ENCODE assay signal across 8 mouse cellular contexts in genomic region chr5:101365364-101365763, GRCm38 (mm10).
DNase-seq lines count a peak whose midpoint lies in the region; ATAC-seq and TF ChIP-seq lines count a peak whose summit lies in the region.

No protein-coding gene starts in this region.

- H3K4me1 ChIP-seq in ES-E14 (ENCODE audit: control insufficient read depth in 2 of 2, insufficient read depth in 2 of 2, low read length in 2 of 2, poor library complexity in 1 of 2), result no peaks in the 10 kb centered on the region; a peak in 1 of 4 replicates
- no peaks in the 10 kb centered on the region for H3K4me1 ChIP-seq in embryonic facial prominence, embryonic 13.5 days
- no peaks in the 10 kb centered on the region for H3K4me1 ChIP-seq in hindbrain, embryonic 14.5 days (replicated peaks; ENCODE audit: control insufficient read depth, insufficient read depth, low read length)
- H3K4me1 ChIP-seq in midbrain, embryonic 11.5 days (ENCODE audit: control insufficient read depth, insufficient read depth, low read length), result no peaks in the 10 kb centered on the region

- WGBS in embryonic facial prominence, embryonic 13.5 days, result 10% methylated on average over 11 of the region's 11 CpGs
- WGBS in hindbrain, embryonic 14.5 days, result 11% methylated on average over 11 of the region's 11 CpGs
- WGBS in midbrain, embryonic 11.5 days, result 10% methylated on average over 11 of the region's 11 CpGs

- peak overlapping the region; percentile 35 for H3K4me2 ChIP-seq in embryonic facial prominence, embryonic 13.5 days
- no peak overlapping the region for H3K4me2 ChIP-seq in hindbrain, embryonic 14.5 days (replicated peaks)
- no peak overlapping the region for H3K4me2 ChIP-seq in midbrain, embryonic 11.5 days

- DNase-seq in ES-E14 (ENCODE audit: low read depth, low spot score), result peak; percentile 35
- peak; percentile 32 to 38 for DNase-seq in adrenal gland, postnatal 36 days
- peak; percentile 79 for DNase-seq in hindbrain, embryonic 14.5 days (ENCODE audit: low spot score)
- DNase-seq in layer of hippocampus, postnatal 36 days, result peak; percentile 48 to 53
- DNase-seq in midbrain, embryonic 11.5 days (ENCODE audit: low spot score, missing footprints), result peak; percentile 94
- DNase-seq in telencephalon, adult 2 months (ENCODE audit: low read depth, low spot score), result peak; percentile 6
- no peak for DNase-seq in thymus, postnatal 25 days

- H3K4me3 ChIP-seq in ES-E14 (ENCODE audit: insufficient read depth in 1 of 2, low read depth in 1 of 2, low read length in 2 of 2, poor library complexity in 1 of 2, severe bottlenecking in 1 of 2), result no peak overlapping the region
- H3K4me3 ChIP-seq in embryonic facial prominence, embryonic 13.5 days, result no peak overlapping the region
- no peak overlapping the region for H3K4me3 ChIP-seq in hindbrain, embryonic 14.5 days (replicated peaks; ENCODE audit: low read length)
- H3K4me3 ChIP-seq in midbrain, embryonic 11.5 days (ENCODE audit: low read depth, low read length), result no peak overlapping the region

- H3K9me3 ChIP-seq in ES-E14 (ENCODE audit: control insufficient read depth, insufficient read depth, low read depth, low read length), result no peaks in the 10 kb centered on the region
- H3K9me3 ChIP-seq in embryonic facial prominence, embryonic 13.5 days, result no peaks in the 10 kb centered on the region
- no peaks in the 10 kb centered on the region for H3K9me3 ChIP-seq in hindbrain, embryonic 14.5 days (ENCODE audit: control insufficient read depth, low read length)
- H3K9me3 ChIP-seq in midbrain, embryonic 11.5 days (ENCODE audit: control insufficient read depth, low read length), result no peaks in the 10 kb centered on the region

- H3K9ac ChIP-seq in ES-E14 (ENCODE audit: insufficient read depth, low read depth, low read length, poor library complexity, severe bottlenecking), result no peak overlapping the region
- no peak overlapping the region for H3K9ac ChIP-seq in embryonic facial prominence, embryonic 13.5 days
- no peak overlapping the region for H3K9ac ChIP-seq in hindbrain, embryonic 14.5 days
- H3K9ac ChIP-seq in midbrain, embryonic 11.5 days (ENCODE audit: low read length), result no peak overlapping the region

- in situ Hi-C loops in ES-E14 (cut with MboI; ENCODE audit: low sequenced_read_pairs in 2 of 2, unreplicated experiment in 2 of 2), result no loop called here

- H3K36me3 ChIP-seq in ES-E14 (ENCODE audit: control insufficient read depth, insufficient read depth, low read length, poor library complexity, severe bottlenecking), result no peaks in the 10 kb centered on the region
- H3K36me3 ChIP-seq in embryonic facial prominence, embryonic 13.5 days, result no peaks in the 10 kb centered on the region
- H3K36me3 ChIP-seq in hindbrain, embryonic 14.5 days (replicated peaks; ENCODE audit: control insufficient read depth, insufficient read depth), result no peaks in the 10 kb centered on the region
- no peaks in the 10 kb centered on the region for H3K36me3 ChIP-seq in midbrain, embryonic 11.5 days (ENCODE audit: control insufficient read depth, insufficient read depth, low read length)

- H3K27ac ChIP-seq in ES-E14 (ENCODE audit: insufficient read depth, low read depth, low read length, poor library complexity, severe bottlenecking), result no peak overlapping the region
- no peak overlapping the region for H3K27ac ChIP-seq in embryonic facial prominence, embryonic 13.5 days
- no peak overlapping the region for H3K27ac ChIP-seq in hindbrain, embryonic 14.5 days
- no peak overlapping the region for H3K27ac ChIP-seq in midbrain, embryonic 11.5 days (ENCODE audit: low read depth, low read length)

- H3K27me3 ChIP-seq in embryonic facial prominence, embryonic 13.5 days, result peaks cover 24% of the 10 kb centered on the region
- peaks cover 76% of the 10 kb centered on the region for H3K27me3 ChIP-seq in hindbrain, embryonic 14.5 days (ENCODE audit: control insufficient read depth, insufficient read depth, low read length)
- peaks cover 19% of the 10 kb centered on the region for H3K27me3 ChIP-seq in midbrain, embryonic 11.5 days (ENCODE audit: control insufficient read depth, insufficient read depth, low read length)

- no peak for ATAC-seq in embryonic facial prominence, embryonic 13.5 days (ENCODE audit: insufficient number of reproducible peaks, insufficient read depth, low FRiP score, low TSS enrichment, low read depth)
- ATAC-seq in hindbrain, embryonic 14.5 days (ENCODE audit: low FRiP score), result peak; percentile 66; the same call in 1 of the 2 replicates
- peak; percentile 75 for ATAC-seq in midbrain, embryonic 11.5 days (ENCODE audit: low FRiP score)

TF ChIP-seq in ES-E14, 5 proteins besides CTCF, POLR2A, EP300 and RAD21:
- TF ChIP-seq CHD2 (IDR thresholded peaks at IDR 0.05; ENCODE audit: low read depth, low read length) (no peak), ZC3H11A (IDR thresholded peaks at IDR 0.05; ENCODE audit: borderline replicate concordance, low read depth, low read length) (peak; percentile 68; the same call in 1 of the 2 replicates), MAFK (IDR thresholded peaks at IDR 0.05; ENCODE audit: insufficient read depth, low read depth, low read length) (no peak), ZNF384 (IDR thresholded peaks at IDR 0.05; ENCODE audit: low read depth, low read length) (no peak), HCFC1 (IDR thresholded peaks at IDR 0.05; ENCODE audit: borderline replicate concordance, insufficient read depth, low read length) (no peak)
